Mouse (Mus musculus) mesoderm, embryonic 11.5 days (tissue): ENCODE measurements around the gene Rsph3b.

ENCODE experiments used
- DNase-seq: peaks from one replicate; pipeline ENCODE4 v3.0.0-alpha.2; 2012; ENCODE audit warnings: low read depth, low spot score

The Rsph3b gene

DNA sequence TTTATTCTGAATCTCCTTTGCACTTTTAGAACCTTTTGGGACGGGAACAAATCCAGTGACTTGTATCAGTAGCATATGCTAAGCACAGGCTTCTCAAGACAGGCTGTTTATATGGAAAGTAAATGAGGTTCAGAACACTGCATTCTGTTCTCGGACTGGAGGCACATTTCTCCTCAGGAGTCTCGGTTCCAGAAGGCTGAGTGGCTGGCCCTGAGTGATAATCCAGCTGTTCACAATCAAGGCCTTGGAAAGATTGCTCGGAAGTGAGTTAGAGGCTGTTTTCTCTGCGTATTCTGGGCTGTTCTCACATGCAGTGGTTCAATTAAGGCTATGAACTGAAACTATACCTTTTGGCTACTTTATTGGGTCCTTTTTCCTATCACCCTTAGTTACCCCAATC lies 82.9 kb downstream of the Rsph3b start:
- no peak for DNase-seq

DNA sequence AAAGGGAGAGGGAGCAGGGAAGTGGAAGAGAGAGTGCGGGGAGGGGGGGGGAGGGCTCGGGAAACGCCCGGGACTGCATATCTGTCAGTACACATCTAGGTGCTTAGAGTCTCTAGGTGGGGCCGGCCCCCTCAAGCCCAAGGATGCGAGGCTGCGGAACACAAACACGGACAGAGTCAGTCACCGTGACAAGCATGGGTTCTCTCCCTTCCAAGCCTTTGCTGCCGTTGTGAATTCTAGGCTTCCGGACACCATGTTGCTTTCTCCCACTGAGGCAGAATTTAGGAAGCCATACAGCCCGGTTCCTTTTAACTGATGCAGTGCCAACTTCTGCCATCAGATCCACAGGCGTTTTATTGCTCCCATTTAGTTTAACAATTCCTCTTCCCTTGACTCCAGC lies 83.6 kb downstream of the Rsph3b start:
- no peak for DNase-seq

DNA sequence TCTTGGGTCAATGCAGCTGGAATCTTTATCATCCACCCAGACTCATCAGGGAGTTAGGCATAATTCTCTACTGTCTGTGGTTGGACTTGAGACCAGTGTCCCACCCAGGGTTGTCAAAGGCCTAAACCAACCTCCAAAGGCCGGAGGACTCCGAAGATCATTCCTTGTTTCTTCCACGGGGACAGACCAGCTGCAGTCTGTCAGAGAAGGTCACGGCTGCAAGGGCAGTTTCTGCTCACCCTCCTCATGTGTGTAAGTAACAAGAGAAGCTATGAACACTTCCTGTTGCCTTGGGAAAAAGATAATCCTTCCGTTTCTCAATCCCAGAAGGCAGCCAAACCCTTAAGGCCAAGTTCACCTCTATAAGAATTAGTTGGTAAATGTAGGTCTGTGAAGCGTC lies 85.0 kb downstream of the Rsph3b start:
- no peak for DNase-seq

DNA sequence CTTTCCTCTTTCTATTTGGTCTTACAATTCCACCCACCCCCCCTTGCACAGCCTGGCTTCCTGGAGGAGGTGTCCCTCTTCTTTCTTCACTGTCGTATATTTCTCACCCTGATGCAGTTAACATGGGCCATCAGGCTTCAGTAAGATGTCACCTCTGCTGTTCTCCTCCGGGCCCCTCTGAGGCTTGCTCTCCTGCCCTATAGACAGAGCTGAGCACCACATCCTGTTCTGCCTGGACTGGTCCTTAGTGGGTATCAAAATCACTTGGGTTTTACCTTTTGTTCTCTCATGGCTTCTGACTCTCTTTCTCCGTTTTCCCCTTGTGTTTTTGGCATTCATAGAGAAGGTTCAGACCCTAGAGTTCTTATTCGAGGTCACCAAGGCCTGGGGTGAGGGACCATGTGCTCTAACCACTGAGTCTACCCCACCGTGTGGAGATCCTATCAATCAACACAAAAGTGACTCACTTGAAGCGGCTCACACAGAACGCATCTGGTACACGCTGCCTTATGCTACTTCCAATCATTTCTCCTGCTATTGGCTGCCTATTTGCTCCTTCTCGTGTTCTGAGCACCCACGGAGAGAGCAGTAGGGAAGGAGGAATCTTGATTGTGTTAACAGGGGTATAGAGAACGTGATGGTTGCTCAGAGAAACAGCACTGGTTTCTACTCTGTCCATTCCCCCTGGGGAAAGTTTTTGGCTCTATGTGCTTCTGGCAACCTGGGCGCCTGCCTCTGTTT lies 86.3 kb downstream of the Rsph3b start:
- no peak for DNase-seq

DNA sequence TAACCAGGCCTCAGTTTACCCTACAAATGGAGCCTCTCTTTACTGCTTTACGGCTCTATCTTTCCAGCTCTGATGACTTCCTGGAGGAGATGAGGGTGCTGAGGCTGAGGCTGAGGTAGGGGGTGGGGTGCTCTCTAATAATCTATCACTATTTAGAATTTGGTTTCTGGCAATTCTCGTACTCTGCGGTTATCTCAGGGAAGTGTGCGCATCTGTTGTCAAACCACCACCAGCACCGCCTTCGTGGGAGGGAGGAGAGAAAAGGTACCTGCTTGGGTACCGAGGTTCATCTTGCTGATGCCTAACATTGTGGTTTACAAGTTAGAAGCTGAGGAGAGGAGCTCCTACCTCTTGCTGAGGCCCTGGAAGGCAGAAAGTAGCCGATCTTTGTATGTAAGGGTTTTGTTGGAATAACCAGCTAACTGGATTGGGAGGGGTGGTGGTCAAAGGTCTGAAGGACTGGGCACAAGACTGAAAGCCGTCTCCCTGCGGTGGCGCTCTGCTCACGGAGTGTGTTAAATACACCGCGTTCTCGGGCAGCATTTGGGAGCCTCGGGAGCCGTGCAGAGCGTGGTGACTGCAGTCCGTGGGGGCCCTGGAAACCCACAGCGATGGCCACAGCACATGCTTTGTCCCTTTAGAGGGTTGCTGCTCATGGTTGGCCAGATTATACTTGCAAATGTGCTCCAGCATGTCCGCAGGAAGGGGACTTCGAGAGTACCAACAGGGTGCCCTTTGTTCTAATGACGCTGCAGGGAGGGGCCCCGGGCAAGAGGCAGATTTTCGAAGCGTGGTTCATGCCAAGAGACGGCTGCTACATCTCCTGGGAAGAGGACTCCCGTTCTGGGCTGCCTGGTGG lies 87.1 kb downstream of the Rsph3b start:
- DNase-seq, result peak; percentile 74

DNA sequence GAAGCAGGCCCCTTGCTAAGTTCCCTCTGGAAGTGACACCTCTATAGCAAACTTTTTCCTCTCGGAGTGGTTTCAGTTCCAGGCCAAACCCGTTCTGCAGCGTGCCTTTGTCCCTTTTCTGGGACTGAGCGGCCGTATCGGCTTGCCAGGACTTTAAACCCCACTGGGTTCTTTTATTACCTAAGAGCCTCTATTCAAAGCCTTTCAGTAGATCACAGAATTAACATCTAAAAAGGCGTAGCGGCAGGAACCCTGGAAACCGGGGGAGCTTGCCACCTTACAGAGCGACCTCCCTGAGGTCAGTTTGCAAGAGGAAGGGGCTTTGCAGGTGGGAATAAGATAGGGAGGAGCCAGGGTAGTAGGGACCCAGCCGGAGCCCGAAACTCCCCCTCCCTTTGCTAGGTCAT lies 88.0 kb downstream of the Rsph3b start:
- no peak for DNase-seq

DNA sequence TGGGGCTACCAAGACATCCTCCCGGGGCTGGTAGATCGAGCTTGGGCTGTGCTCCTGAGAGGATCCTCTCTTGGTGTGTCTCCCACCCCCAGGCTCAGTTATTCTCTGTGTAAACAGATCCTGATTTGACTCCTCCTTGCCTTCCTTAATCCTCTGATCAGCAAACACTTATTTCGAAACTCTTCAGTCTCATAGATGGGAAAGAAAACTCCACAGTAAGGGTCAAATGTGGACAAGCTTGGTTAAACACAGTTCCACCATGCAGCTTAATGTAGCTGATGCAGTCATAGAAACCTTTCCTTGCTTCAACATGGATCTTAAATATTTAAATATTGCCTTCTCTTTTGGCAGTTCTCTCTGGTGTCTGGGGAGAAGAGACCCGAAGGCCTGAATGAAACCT lies 88.4 kb downstream of the Rsph3b start:
- no peak for DNase-seq
